Mouse (Mus musculus): ENCODE data around the gene Mettl16. TPM values are rescaled to one million over a fixed set of nuclear protein-coding genes. Genes with fewer than 3 reads are reported as not detected.

Gene Mettl16
- total and polyA plus RNA-seq, 2 experiments from 2014 or later = 3.6 to 12.7 TPM

DNA sequence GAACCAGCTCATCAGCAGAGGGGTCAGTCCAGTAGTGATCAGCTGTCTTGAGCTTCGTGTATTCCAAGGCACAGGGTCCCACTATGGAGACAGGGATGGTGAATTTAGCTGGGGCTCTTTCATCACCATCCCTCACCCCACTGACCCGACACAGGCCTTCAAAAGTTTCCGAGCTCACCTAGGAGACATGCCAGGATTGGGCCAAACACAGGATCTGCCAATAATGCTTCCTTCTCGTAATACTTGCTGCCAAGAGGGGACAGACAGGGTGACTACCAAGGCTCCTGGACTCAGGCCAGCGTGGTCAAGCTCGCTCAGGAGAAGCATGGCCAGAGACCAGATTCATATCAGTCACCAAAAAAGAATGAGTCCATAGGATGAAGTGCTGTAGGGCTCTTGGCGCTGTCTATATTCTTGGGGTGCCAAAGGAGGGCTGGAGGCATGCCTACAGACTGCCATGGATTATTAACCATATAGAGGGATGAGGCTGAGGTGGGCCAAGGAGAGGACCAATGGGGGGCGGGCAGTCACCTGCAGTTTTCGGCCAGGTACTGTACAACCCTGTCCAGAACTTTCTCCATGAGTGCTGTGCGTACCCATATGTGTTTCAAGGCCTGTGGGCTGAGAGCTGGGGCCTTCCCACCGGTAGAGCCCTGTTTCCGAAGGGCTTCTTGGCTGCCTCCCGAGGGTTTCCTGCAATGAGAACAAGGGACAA lies 97.6 kb downstream of the Mettl16 start:
- DNase-seq (ENCODE audit: low spot score) (no peak), ATAC-seq (ENCODE audit: insufficient read depth, low read depth) (no peak)
- no peak overlapping the region for H3K27ac ChIP-seq (ENCODE audit: low read depth)
- H3K27me3 ChIP-seq (ENCODE audit: control insufficient read depth, insufficient read depth, low read length) = no peaks in the 10 kb centered on the region
- TF ChIP-seq CTCF (IDR thresholded peaks at IDR 0.05; ENCODE audit: low read depth) = no peak
- TF ChIP-seq EP300 (IDR thresholded peaks at IDR 0.05; ENCODE audit: low read depth) = no peak
- no peak overlapping the region for H3K9ac ChIP-seq (replicated peaks; ENCODE audit: low read depth, low read length)
- no peak overlapping the region for H3K4me3 ChIP-seq (ENCODE audit: low read depth, low read length)
- 86% methylated on average over 13 of the region's 13 CpGs for WGBS
- no peaks in the 10 kb centered on the region for H3K36me3 ChIP-seq (replicated peaks; ENCODE audit: control insufficient read depth, insufficient read depth, low read length)
- peaks cover 7% of the 10 kb centered on the region; the same call in 1 of the 2 replicates for H3K4me1 ChIP-seq (ENCODE audit: control insufficient read depth, insufficient read depth)
- no peak overlapping the region for H3K4me2 ChIP-seq (ENCODE audit: low read depth, low read length)
- no peaks in the 10 kb centered on the region for H3K9me3 ChIP-seq (replicated peaks; ENCODE audit: control insufficient read depth, low read length)

DNA sequence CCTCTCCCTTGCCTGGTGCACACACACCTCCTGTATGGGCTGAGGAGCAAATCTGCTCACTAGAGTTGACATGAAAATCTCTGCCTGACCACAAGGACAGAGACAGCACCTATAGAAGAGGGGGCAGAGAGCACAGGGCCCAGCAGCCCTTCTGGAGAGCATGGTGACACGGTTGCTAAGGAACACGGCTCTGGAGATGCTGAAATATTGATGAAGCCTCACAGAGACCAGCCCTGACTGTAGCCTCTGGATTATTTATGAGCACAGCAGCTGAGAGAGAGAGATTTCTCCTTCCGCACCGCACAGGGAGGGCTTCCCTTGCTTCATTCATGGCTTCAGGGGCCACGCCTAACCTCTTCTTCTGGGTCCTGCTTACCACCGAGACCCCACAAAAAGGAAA lies 99.0 kb downstream of the Mettl16 start:
- Histone ChIP-seq H3K27me3 (ENCODE audit: control insufficient read depth, insufficient read depth, low read length) (no peaks in the 10 kb centered on the region), H3K4me1 (ENCODE audit: control insufficient read depth, insufficient read depth) (no peaks in the 10 kb centered on the region), H3K27ac (ENCODE audit: low read depth) (no peak overlapping the region), H3K9ac (replicated peaks; ENCODE audit: low read depth, low read length) (no peak overlapping the region), H3K4me3 (ENCODE audit: low read depth, low read length) (no peak overlapping the region), H3K4me2 (ENCODE audit: low read depth, low read length) (no peak overlapping the region), H3K36me3 (replicated peaks; ENCODE audit: control insufficient read depth, insufficient read depth, low read length) (no peaks in the 10 kb centered on the region), H3K9me3 (replicated peaks; ENCODE audit: control insufficient read depth, low read length) (no peaks in the 10 kb centered on the region)
- no peak for ATAC-seq (ENCODE audit: insufficient read depth, low read depth)
- TF ChIP-seq CTCF (IDR thresholded peaks at IDR 0.05; ENCODE audit: low read depth) (no peak), EP300 (IDR thresholded peaks at IDR 0.05; ENCODE audit: low read depth) (no peak)
- no peak for DNase-seq (ENCODE audit: low spot score)
- 86% methylated on average over 6 of the region's 6 CpGs for WGBS

DNA sequence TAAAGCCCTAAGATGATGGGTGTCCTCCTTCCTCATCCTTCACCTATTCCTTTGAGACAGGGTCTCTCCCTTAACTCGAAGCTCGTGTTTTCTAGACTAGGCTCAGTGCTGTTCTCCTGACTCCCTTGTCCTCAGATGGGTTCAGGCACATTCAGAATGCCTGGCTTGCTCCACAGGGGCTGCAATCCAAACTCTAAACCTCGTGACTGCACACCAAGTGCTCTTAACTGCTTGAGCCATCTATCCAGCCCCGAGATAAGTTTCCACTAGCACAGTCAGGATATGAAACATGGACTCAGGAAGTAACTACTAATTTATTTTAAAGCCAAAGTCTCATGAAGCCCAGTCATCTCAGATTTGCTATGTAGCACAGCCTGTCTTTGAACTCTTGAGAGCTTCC lies 99.9 kb downstream of the Mettl16 start:
- Histone ChIP-seq H3K9ac (replicated peaks; ENCODE audit: low read depth, low read length) (no peak overlapping the region), H3K9me3 (replicated peaks; ENCODE audit: control insufficient read depth, low read length) (no peaks in the 10 kb centered on the region), H3K4me3 (ENCODE audit: low read depth, low read length) (no peak overlapping the region), H3K4me2 (ENCODE audit: low read depth, low read length) (no peak overlapping the region), H3K4me1 (ENCODE audit: control insufficient read depth, insufficient read depth) (no peaks in the 10 kb centered on the region), H3K27ac (ENCODE audit: low read depth) (no peak overlapping the region), H3K27me3 (ENCODE audit: control insufficient read depth, insufficient read depth, low read length) (no peaks in the 10 kb centered on the region), H3K36me3 (replicated peaks; ENCODE audit: control insufficient read depth, insufficient read depth, low read length) (no peaks in the 10 kb centered on the region)
- ATAC-seq (ENCODE audit: insufficient read depth, low read depth) (no peak), DNase-seq (ENCODE audit: low spot score) (no peak)
- TF ChIP-seq EP300 (IDR thresholded peaks at IDR 0.05; ENCODE audit: low read depth) (no peak), CTCF (IDR thresholded peaks at IDR 0.05; ENCODE audit: low read depth) (no peak)
- 66% methylated on average over 4 of the region's 4 CpGs for WGBS

DNA sequence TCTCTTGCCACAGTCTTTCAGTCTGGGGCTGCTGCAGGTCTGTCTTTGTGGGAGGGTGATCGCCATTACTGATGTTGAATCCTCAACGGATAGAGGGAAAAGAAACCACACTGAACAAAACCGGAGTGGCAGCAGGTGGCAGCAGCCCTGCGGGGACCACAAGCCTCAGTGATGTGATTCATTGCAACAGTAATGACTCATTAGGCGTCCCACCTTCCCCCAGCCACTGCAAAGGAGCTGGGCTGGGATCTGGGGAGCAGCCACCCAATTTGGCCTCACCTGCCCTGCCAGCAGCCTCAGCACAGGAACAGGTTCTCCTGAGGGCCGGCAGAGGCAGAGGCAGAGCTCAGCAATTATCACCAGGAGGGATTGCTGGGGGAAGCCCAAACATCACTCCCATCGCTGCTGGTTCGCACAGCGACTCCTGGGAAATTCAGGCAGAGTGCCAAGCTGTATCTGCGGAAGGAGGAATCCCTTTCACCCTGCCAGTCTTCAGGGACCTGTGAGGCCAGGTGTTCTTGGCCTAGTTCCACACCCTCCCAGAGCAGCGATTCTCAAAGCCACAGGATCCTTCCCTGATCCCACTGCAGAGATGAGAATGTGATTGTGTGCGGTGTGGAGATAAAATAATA lies 100.5 kb downstream of the Mettl16 start:
- no peaks in the 10 kb centered on the region for H3K27me3 ChIP-seq (ENCODE audit: control insufficient read depth, insufficient read depth, low read length)
- H3K4me2 ChIP-seq (ENCODE audit: low read depth, low read length) = no peak overlapping the region
- H3K36me3 ChIP-seq (replicated peaks; ENCODE audit: control insufficient read depth, insufficient read depth, low read length) = no peaks in the 10 kb centered on the region
- H3K9ac ChIP-seq (replicated peaks; ENCODE audit: low read depth, low read length) = no peak overlapping the region
- H3K9me3 ChIP-seq (replicated peaks; ENCODE audit: control insufficient read depth, low read length) = no peaks in the 10 kb centered on the region
- no peak for DNase-seq (ENCODE audit: low spot score)
- H3K27ac ChIP-seq (ENCODE audit: low read depth) = no peak overlapping the region
- H3K4me3 ChIP-seq (ENCODE audit: low read depth, low read length) = no peak overlapping the region
- WGBS = 24% methylated on average over 12 of the region's 12 CpGs
- TF ChIP-seq EP300 (IDR thresholded peaks at IDR 0.05; ENCODE audit: low read depth) = no peak
- peak; percentile 31 for TF ChIP-seq CTCF (IDR thresholded peaks at IDR 0.05; ENCODE audit: low read depth)
- H3K4me1 ChIP-seq (ENCODE audit: control insufficient read depth, insufficient read depth) = no peaks in the 10 kb centered on the region
- no peak for ATAC-seq (ENCODE audit: insufficient read depth, low read depth)

DNA sequence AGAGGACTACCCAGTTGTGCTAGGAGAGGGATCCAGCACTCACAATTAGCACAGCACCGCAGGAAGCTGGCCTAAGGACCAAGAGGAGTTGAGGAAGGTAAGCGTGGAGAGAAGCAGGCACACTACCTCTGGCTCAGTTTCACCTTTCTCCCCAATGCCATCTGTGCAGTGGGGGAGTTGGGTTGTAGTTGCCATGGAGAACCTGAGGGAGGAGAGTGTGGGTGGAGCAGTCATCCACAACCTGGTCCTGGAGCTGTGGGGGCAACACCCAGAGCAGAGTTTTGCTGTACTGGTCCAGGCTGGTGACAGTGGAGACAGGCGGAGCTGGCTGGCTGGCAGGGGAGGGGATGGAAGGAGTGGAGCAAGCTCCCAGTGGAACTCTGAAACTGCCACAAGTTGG lies 104.0 kb downstream of the Mettl16 start:
- H3K4me1 ChIP-seq (ENCODE audit: control insufficient read depth, insufficient read depth) = peaks cover 5% of the 10 kb centered on the region; the same call in 1 of the 2 replicates
- TF ChIP-seq EP300 (IDR thresholded peaks at IDR 0.05; ENCODE audit: low read depth) = no peak
- TF ChIP-seq CTCF (IDR thresholded peaks at IDR 0.05; ENCODE audit: low read depth) = no peak
- ATAC-seq (ENCODE audit: insufficient read depth, low read depth) (no peak), DNase-seq (ENCODE audit: low spot score) (no peak)
- no peaks in the 10 kb centered on the region for H3K9me3 ChIP-seq (replicated peaks; ENCODE audit: control insufficient read depth, low read length)
- no peaks in the 10 kb centered on the region for H3K27me3 ChIP-seq (ENCODE audit: control insufficient read depth, insufficient read depth, low read length)
- H3K27ac ChIP-seq (ENCODE audit: low read depth) = no peak overlapping the region
- no peak overlapping the region for H3K4me3 ChIP-seq (ENCODE audit: low read depth, low read length)
- no peak overlapping the region for H3K9ac ChIP-seq (replicated peaks; ENCODE audit: low read depth, low read length)
- no peak overlapping the region for H3K4me2 ChIP-seq (ENCODE audit: low read depth, low read length)
- WGBS = 75% methylated on average over 3 of the region's 3 CpGs
- H3K36me3 ChIP-seq (replicated peaks; ENCODE audit: control insufficient read depth, insufficient read depth, low read length) = no peaks in the 10 kb centered on the region
